Mouse (Mus musculus) G1E (cell line): ENCODE measurements around the gene Erp29. TPM values are rescaled to one million over a fixed set of nuclear protein-coding genes. Genes with fewer than 3 reads are reported as not detected.

Experiments
- ATAC-seq: 2 replicates; pipeline ENCODE4 v1.8.0; 2016; ENCODE audit warnings: mild to moderate bottlenecking; ENCODE audit not compliant: insufficient number of reproducible peaks, poor library complexity, low FRiP score, severe bottlenecking; ENCODE audit errors: extremely low read depth
- DNase-seq: peaks from one replicate; pipeline ENCODE4 v3.0.0; 2012; ENCODE audit warnings: low spot score
- H3K27me3 ChIP-seq: 2 replicates; pipeline ENCODE4 v1.6.1; 2012; ENCODE audit warnings: mild to moderate bottlenecking, low read length, inconsistent platforms; ENCODE audit not compliant: insufficient read depth
- H3K36me3 ChIP-seq: replicated peaks from 2 replicates; pipeline ENCODE3; 2012; ENCODE audit warnings: mild to moderate bottlenecking, inconsistent platforms
- H3K4me1 ChIP-seq: 2 replicates; pipeline ENCODE4 v1.6.1; 2012; ENCODE audit warnings: low read depth, low read length, inconsistent platforms, mixed read lengths; ENCODE audit not compliant: insufficient read depth
- H3K4me3 ChIP-seq: 2 replicates; pipeline ENCODE4 v1.5.1; 2012; ENCODE audit warnings: low read depth, mild to moderate bottlenecking, inconsistent platforms, low read length, moderate library complexity, mixed read lengths
- H3K9me3 ChIP-seq: replicated peaks from 2 replicates; pipeline ENCODE4 v1.6.1; 2012; ENCODE audit warnings: inconsistent platforms
- CTCF ChIP-seq: IDR thresholded peaks from 2 replicates; pipeline ENCODE4 v1.5.1; 2012; ENCODE audit warnings: low read depth, low read length, inconsistent platforms, mixed read lengths
- GATA1 ChIP-seq: IDR thresholded peaks from 2 replicates; pipeline ENCODE4 v1.6.1; 2012; ENCODE audit warnings: borderline replicate concordance, low read length, inconsistent platforms, mixed read lengths
- GATA2 ChIP-seq: IDR thresholded peaks from 2 replicates; pipeline ENCODE4 v1.6.1; 2012; ENCODE audit warnings: low read depth, low read length, inconsistent platforms, borderline replicate concordance
- POLR2AphosphoS5 ChIP-seq: IDR thresholded peaks from 2 replicates; pipeline ENCODE4 v1.6.1; 2012; ENCODE audit warnings: low read depth, low read length, inconsistent platforms; ENCODE audit not compliant: insufficient replicate concordance
- TAL1 ChIP-seq: conservative IDR thresholded peaks from 2 replicates; pipeline ENCODE4 v1.6.1; 2012; ENCODE audit warnings: low read depth, low read length, inconsistent platforms, mixed read lengths
- polyA plus RNA-seq: library from polyadenylated mRNA; stranded (reverse); fragments of >175 nt; gene quantifications from 2 replicates; pipeline ENCODE4 v1.2.3, GENCODE M21; 2012
- total RNA-seq, 2 experiments: library from RNA; stranded (forward) in 1 of 2; stranded (reverse) in 1 of 2; fragments of 200-1000 nt in 1 of 2; fragments of >200 nt in 1 of 2; fragmentation: Nextera tagmentation in 1 of 2; gene quantifications; 2 replicates each; pipeline ENCODE4 v1.2.3; 2014 to 2017

Gene Erp29
- total and polyA plus RNA-seq, 3 experiments = 58.8 to 344 (median 167) TPM

DNA sequence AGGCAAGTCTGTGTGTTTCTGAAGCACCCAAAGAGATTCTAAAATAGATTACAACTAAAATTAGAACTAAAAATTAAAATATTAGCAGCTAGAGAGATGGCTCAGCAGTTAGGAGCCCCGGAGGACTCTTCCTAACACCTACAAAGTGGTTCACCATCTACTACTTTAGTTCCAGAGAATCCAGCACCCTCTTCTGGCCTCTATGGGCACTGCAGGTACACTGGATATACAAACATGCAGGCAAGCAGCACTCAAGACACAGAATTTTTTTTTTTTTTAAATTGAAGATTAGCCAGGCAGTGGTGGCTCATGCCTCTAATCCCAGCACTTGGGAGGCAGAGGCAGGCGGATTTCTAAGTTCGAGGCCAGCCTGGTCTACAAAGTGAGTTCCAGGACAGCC lies 8.8 kb downstream of the Erp29 start:
- peaks cover 99% of the 10 kb centered on the region for H3K36me3 ChIP-seq
- TF ChIP-seq GATA1 (no peak), CTCF (peak; percentile 29; the same call in 1 of the 2 replicates)
- peaks cover 53% of the 10 kb centered on the region for H3K4me1 ChIP-seq
- DNase-seq = no peak
- no peaks in the 10 kb centered on the region for H3K9me3 ChIP-seq
- no peaks in the 10 kb centered on the region for H3K27me3 ChIP-seq
- no peak for ATAC-seq
- H3K4me3 ChIP-seq = no peak overlapping the region

DNA sequence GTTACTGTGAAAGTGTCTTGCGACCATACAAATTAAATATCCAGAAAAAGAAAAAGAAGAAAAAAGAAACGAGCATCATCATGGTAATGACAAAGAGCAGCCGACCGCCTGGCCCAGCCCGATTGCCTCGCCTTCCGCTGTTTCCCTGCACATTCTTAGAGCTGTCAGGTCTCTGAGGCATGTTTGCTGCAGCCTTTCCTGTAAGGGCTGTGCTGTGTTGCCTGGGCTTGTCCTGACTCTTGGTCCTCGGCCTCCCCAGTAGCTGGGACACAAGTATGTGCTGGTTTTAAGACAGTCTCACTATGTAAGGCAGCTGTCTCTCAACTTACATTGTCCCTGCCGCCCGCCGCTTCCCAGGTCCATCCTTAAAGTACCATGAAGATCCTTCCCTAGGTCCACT lies 13.6 kb downstream of the Erp29 start:
- TF ChIP-seq POLR2AphosphoS5 (no peak), GATA1 (no peak)
- H3K9me3 ChIP-seq = no peaks in the 10 kb centered on the region
- ATAC-seq (no peak), DNase-seq (no peak)
- no peak overlapping the region for H3K4me3 ChIP-seq
- H3K27me3 ChIP-seq = no peaks in the 10 kb centered on the region
- H3K4me1 ChIP-seq = peaks cover 15% of the 10 kb centered on the region
- peaks cover 97% of the 10 kb centered on the region for H3K36me3 ChIP-seq

DNA sequence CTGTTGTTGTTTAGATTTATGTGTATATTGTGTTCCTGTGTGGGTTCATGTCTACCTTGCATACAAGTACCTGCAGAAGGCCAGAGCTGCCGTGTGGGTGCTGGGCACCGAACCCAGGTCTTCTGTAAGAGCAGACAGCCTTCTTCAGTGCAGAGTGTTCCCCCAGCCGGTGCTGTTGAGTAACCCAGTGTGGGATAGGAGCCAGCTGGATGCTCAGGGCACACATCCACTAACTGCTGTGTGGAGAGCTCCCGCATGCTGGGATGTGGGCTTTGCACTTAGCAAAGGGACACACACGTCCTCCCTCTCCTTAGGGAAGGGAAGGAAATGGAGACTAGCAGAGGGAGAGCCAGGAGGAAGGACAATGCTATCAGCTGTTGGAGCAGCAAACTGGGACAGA lies 14.2 kb downstream of the Erp29 start:
- Histone ChIP-seq H3K9me3 (no peaks in the 10 kb centered on the region), H3K4me1 (peaks cover 14% of the 10 kb centered on the region), H3K36me3 (peaks cover 97% of the 10 kb centered on the region), H3K4me3 (no peak overlapping the region), H3K27me3 (no peaks in the 10 kb centered on the region)
- TF ChIP-seq CTCF (no peak), GATA2 (no peak), POLR2AphosphoS5 (no peak), GATA1 (no peak), TAL1 (no peak)
- DNase-seq = no peak
- no peak for ATAC-seq

DNA sequence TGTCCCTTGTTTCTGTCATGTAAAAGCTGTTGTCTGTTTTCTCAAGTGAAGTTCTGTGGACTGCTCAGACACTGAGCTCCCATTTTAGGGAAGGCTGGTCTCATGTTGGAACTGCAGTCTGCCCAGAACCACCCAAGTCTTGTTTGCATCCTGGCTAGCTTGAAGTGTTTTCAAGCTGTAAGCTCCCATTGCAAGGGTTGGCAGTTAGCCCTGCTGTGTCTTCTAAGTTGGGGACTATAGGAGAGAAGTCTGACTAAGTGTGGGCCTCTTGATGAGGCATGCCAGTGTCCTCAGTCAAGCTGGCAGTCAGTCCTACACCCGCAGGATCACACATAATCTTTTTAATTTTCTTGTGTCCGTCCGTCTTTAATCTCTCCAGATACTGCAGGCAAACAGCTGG lies 23.4 kb downstream of the Erp29 start:
- no peak for DNase-seq
- TF ChIP-seq GATA2 = no peak
- TF ChIP-seq POLR2AphosphoS5 = no peak
- TF ChIP-seq GATA1 = no peak
- no peaks in the 10 kb centered on the region for H3K9me3 ChIP-seq
- no peaks in the 10 kb centered on the region for H3K4me1 ChIP-seq
- no peak for ATAC-seq
- H3K36me3 ChIP-seq = peaks cover 99% of the 10 kb centered on the region
- H3K4me3 ChIP-seq = no peak overlapping the region
- no peaks in the 10 kb centered on the region for H3K27me3 ChIP-seq

DNA sequence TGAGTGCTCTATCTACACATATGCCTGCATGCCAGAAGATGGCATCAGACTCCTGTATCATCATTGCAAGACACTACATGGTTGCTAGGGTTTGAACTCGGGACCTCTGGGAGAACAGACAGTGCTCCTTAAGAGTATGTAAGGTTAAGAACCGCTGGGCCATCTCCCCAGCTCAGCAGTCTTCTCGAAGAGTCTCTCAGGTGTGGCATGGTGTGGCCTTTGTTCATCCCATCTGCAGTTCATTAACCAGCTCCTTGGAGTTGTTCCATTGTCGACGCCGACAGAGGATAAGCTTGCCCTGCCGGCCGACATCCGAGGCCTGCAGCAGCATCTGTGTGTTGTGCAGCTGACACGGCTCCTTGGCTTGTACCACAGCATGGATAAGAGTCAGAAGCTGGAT lies 29.0 kb downstream of the Erp29 start:
- Histone ChIP-seq H3K9me3 (no peaks in the 10 kb centered on the region), H3K36me3 (peaks cover 99% of the 10 kb centered on the region), H3K27me3 (no peaks in the 10 kb centered on the region), H3K4me1 (0 out of 2 replicates have a peak, but pooled peaks cover 9% of the 10 kb centered on the region), H3K4me3 (no peak overlapping the region)
- no peak for ATAC-seq
- no peak for DNase-seq
- TF ChIP-seq POLR2AphosphoS5 = no peak
- TF ChIP-seq GATA2 = no peak
- TF ChIP-seq TAL1 = no peak
- no peak for TF ChIP-seq CTCF
- no peak for TF ChIP-seq GATA1

DNA sequence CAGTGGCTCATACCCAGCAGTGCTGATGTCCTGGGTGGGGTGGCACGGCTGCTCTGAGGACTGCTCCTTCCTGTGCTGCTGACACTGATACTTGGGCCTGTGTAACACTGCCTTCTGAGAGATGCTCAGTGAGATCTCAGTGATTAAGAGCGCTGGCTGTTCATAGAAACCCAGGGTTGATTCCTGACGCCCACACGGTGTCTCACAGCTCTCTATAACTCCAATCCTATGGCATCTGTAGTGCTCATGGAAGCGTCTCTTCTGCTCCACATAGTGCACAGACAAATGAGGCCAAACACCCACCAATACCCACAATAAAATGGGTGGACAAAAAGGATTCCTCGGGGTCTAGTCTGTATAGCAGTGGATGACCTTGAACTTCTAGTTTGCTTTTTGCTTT lies 29.5 kb downstream of the Erp29 start:
- Histone ChIP-seq H3K36me3 (peaks cover 99% of the 10 kb centered on the region), H3K4me3 (no peak overlapping the region), H3K9me3 (no peaks in the 10 kb centered on the region), H3K4me1 (0 out of 2 replicates have a peak, but pooled peaks cover 9% of the 10 kb centered on the region), H3K27me3 (no peaks in the 10 kb centered on the region)
- ATAC-seq (no peak), DNase-seq (no peak)
- TF ChIP-seq POLR2AphosphoS5 (no peak), CTCF (no peak), TAL1 (no peak), GATA1 (no peak), GATA2 (no peak)

DNA sequence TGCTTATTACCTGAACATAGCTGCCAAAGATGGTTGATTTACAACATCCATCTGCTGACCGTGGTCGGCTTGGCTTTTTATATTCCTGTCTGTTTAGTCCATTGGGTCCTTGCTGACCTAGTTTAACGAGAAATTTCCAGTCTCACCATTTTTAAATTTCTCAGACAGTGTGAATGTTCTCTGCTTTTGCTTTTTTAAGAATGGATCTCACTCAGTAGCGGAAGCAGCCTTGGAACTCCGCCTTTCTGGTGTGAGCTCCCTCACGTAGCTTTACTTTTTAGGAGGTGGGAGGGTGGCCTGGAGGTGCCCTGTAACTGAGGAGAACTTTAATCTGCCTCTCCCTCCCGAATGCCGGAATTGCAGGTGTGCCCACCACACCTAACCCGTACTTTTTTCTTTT lies 31.6 kb downstream of the Erp29 start:
- H3K4me1 ChIP-seq = 0 out of 2 replicates have a peak, but pooled peaks cover 9% of the 10 kb centered on the region
- no peak for TF ChIP-seq TAL1
- TF ChIP-seq POLR2AphosphoS5 = no peak
- TF ChIP-seq GATA2 = no peak
- TF ChIP-seq CTCF = no peak
- TF ChIP-seq GATA1 = no peak
- H3K9me3 ChIP-seq = no peaks in the 10 kb centered on the region
- H3K27me3 ChIP-seq = no peaks in the 10 kb centered on the region
- peaks cover 99% of the 10 kb centered on the region for H3K36me3 ChIP-seq
- no peak for ATAC-seq
- DNase-seq = no peak
- no peak overlapping the region for H3K4me3 ChIP-seq
